12 mouse cellular contexts compared by ENCODE assay signal in the genomic region with DNA sequence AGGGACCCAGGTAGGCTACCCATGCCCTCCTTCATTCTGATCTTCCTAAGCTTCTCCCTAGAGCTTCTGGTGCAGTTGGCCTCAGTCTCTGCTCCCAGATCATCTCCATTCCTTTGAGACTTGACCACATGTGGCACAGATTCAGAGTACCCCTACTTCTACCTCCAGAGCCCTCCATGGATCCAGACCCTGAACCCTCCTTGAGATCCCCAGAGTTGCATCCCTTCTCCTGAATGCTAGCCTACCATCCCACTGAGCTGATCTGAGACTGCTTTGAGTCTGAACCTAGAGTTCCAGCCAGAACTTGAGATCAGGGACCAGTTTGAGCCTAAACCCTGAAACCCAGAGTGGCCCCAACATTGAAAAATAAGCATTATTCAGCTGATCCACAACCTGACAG.
"Had no signal": no experiment of that assay in that cellular context is flagged by ENCODE, and none has a peak within 500 bp of the region (broad histone marks: within the 10 kb centered on the region; RNA-seq: fewer than 3 reads in every experiment).

No protein-coding gene starts in this region.

- H3K27me3 ChIP-seq: liver, embryonic 13.5 days; liver, embryonic 15.5 days; lung, embryonic 15.5 days; midbrain, embryonic 12.5 days; neural tube, embryonic 12.5 days; stomach, embryonic 15.5 days had no signal

- H3K9me3 ChIP-seq: liver, embryonic 13.5 days; liver, embryonic 15.5 days; lung, embryonic 15.5 days; midbrain, embryonic 12.5 days; neural tube, embryonic 12.5 days; stomach, embryonic 15.5 days had no signal

- H3K4me2 ChIP-seq: liver, embryonic 11.5 days; liver, embryonic 13.5 days; liver, embryonic 15.5 days; lung, embryonic 15.5 days; midbrain, embryonic 12.5 days; neural tube, embryonic 12.5 days; stomach, embryonic 15.5 days had no signal

- H3K36me3 ChIP-seq: liver, embryonic 13.5 days; liver, embryonic 15.5 days; lung, embryonic 15.5 days; midbrain, embryonic 12.5 days; neural tube, embryonic 12.5 days; stomach, embryonic 15.5 days had no signal

- H3K4me1 ChIP-seq: liver, embryonic 13.5 days; liver, embryonic 15.5 days; midbrain, embryonic 12.5 days; neural tube, embryonic 12.5 days; stomach, embryonic 15.5 days had no signal

- H3K4me3 ChIP-seq: liver, embryonic 13.5 days; liver, embryonic 15.5 days; lung, embryonic 15.5 days; midbrain, embryonic 12.5 days; neural tube, embryonic 12.5 days; stomach, embryonic 15.5 days had no signal

- H3K27ac ChIP-seq: liver, embryonic 13.5 days; liver, embryonic 15.5 days; lung, embryonic 15.5 days; midbrain, embryonic 12.5 days; neural tube, embryonic 12.5 days; stomach, embryonic 15.5 days; stomach, postnatal 0 days had no signal

- DNase-seq: liver, embryonic 13.5 days; liver, postnatal 0 days; lung, adult 2 months; thymus, adult 2 months; thymus, postnatal 25 days had no signal

- H3K9ac ChIP-seq: liver, embryonic 13.5 days; liver, embryonic 15.5 days; liver, postnatal 0 days; lung, embryonic 15.5 days; midbrain, embryonic 12.5 days; neural tube, embryonic 12.5 days; stomach, embryonic 15.5 days had no signal

- ATAC-seq: liver, postnatal 0 days had no signal
